Mouse (Mus musculus): ENCODE measurements around the gene Abcf2.

The Abcf2 gene

GRCm38 (mm10) chr5:24601911-24602750 is 24.9 kb upstream of the Abcf2 start:
- peak; percentile 68 for DNase-seq

- DNase-seq = peak; percentile 30
Observed at GRCm38 (mm10) chr5:24601071-24601835, 24.0 kb upstream of the Abcf2 start.

- peak; percentile 1 for DNase-seq
Observed at GRCm38 (mm10) chr5:24600236-24600635, 23.0 kb upstream of the Abcf2 start.

- DNase-seq = no peak
Observed at GRCm38 (mm10) chr5:24599137-24599536, 21.9 kb upstream of the Abcf2 start.

- peak; percentile 84 for DNase-seq
Observed at GRCm38 (mm10) chr5:24598570-24599006, 21.3 kb upstream of the Abcf2 start.

GRCm38 (mm10) chr5:24597901-24598569 is 20.8 kb upstream of the Abcf2 start:
- no peak for DNase-seq

GRCm38 (mm10) chr5:24597221-24597728 is 20.0 kb upstream of the Abcf2 start:
- peak; percentile 81 for DNase-seq

GRCm38 (mm10) chr5:24596519-24597171 is 19.4 kb upstream of the Abcf2 start:
- peak; percentile 67 for DNase-seq

- no peak for DNase-seq
Observed at GRCm38 (mm10) chr5:24595786-24596380, 18.6 kb upstream of the Abcf2 start.

GRCm38 (mm10) chr5:24595261-24595660 is 18.0 kb upstream of the Abcf2 start:
- DNase-seq = no peak

- no peak for DNase-seq
Observed at GRCm38 (mm10) chr5:24594346-24594745, 17.1 kb upstream of the Abcf2 start.

GRCm38 (mm10) chr5:24593928-24594327 is 16.7 kb upstream of the Abcf2 start:
- DNase-seq = no peak

GRCm38 (mm10) chr5:24593230-24593629 is 16.0 kb upstream of the Abcf2 start:
- DNase-seq = no peak

GRCm38 (mm10) chr5:24592471-24593160 is 15.3 kb upstream of the Abcf2 start:
- DNase-seq = no peak

- no peak for DNase-seq
Observed at GRCm38 (mm10) chr5:24591796-24592470, 14.7 kb upstream of the Abcf2 start.

- no peak for DNase-seq
Observed at GRCm38 (mm10) chr5:24591268-24591721, 14.0 kb upstream of the Abcf2 start.

- DNase-seq = no peak
Observed at GRCm38 (mm10) chr5:24589511-24590500, 12.5 kb upstream of the Abcf2 start.

GRCm38 (mm10) chr5:24587200-24587577 is 9.9 kb upstream of the Abcf2 start:
- no peak for DNase-seq

GRCm38 (mm10) chr5:24586547-24587199 is 9.4 kb upstream of the Abcf2 start, which contains the start of gene Chpf2:
Gene Chpf2 (plus strand): TSS chr5:24586741.
- peak; percentile 81 for DNase-seq

Measured in right cerebral cortex, postnatal 4 days (tissue).